Mouse (Mus musculus) liver, embryonic 11.5 days (tissue): ENCODE results near the gene Frzb. TPM values are rescaled to one million over a fixed set of nuclear protein-coding genes. Genes with fewer than 3 reads are reported as not detected.

Experiments used
- ATAC-seq: fragments of 200-750 bp; cut with Nextera tagmentation; replicated peaks from 2 replicates; pipeline ENCODE4 v1.8.0; 2017; ENCODE audit warnings: moderate number of reproducible peaks, mild to moderate bottlenecking, moderate TSS enrichment, moderate library complexity; ENCODE audit not compliant: low FRiP score
- DNase-seq: peaks from one replicate; pipeline ENCODE4 v3.0.0-alpha.2; 2017; ENCODE audit warnings: low spot score
- H3K27ac ChIP-seq: fragments of 300-500 bp; sonication (generic); 2 replicates; pipeline ENCODE4 v1.5.1; 2014; ENCODE audit warnings: mild to moderate bottlenecking, low read depth, low read length, control low read depth
- H3K27me3 ChIP-seq: fragments of 300-500 bp; sonication (generic); replicated peaks from 2 replicates; pipeline ENCODE4 v1.6.1; 2014; ENCODE audit warnings: low read length, mixed read lengths; ENCODE audit not compliant: control insufficient read depth, insufficient read depth
- H3K36me3 ChIP-seq: fragments of 300-500 bp; sonication (generic); 2 replicates; pipeline ENCODE4 v1.6.1; 2014; ENCODE audit warnings: mild to moderate bottlenecking, low read length, moderate library complexity, mixed read lengths; ENCODE audit not compliant: control insufficient read depth, insufficient read depth
- H3K4me1 ChIP-seq: fragments of 300-500 bp; sonication (generic); replicated peaks from 2 replicates; pipeline ENCODE4 v1.6.1; 2014; ENCODE audit warnings: low read length, mixed read lengths; ENCODE audit not compliant: control insufficient read depth, insufficient read depth
- H3K4me2 ChIP-seq: fragments of 300-500 bp; sonication (generic); 2 replicates; pipeline ENCODE4 v1.6.1; 2014; ENCODE audit warnings: mild to moderate bottlenecking, control low read depth, moderate library complexity
- H3K4me3 ChIP-seq: fragments of 300-500 bp; sonication (generic); 2 replicates; pipeline ENCODE4 v1.5.1; 2014; ENCODE audit warnings: low read depth, low read length, control low read depth
- H3K9ac ChIP-seq: fragments of 300-500 bp; sonication (generic); 2 replicates; pipeline ENCODE4 v1.6.1; 2014; ENCODE audit warnings: low read depth, low read length, control low read depth
- H3K9me3 ChIP-seq: fragments of 300-500 bp; sonication (generic); 2 replicates; pipeline ENCODE4 v1.6.1; 2016; ENCODE audit warnings: low read length, inconsistent platforms, mixed read lengths; ENCODE audit not compliant: control insufficient read depth
- WGBS: fragments of 180-500 bp; shearing (Covaris S2); extraction: QIAGEN DNeasy Blood & Tissue Kit; methylation state at CpG from one replicate; pipeline ENCODE4 v1.1.7; 2014; 5-methylcytosine and 5-hydroxymethylcytosine counted together
- polyA plus RNA-seq: library from polyadenylated mRNA; unstranded; fragments of >200 nt; fragmentation: Nextera tagmentation; extraction: Ambion mirVana; gene quantifications from 2 replicates; pipeline ENCODE4 v1.2.1, GENCODE M21; 2014

Gene Frzb
- polyA plus RNA-seq, 1 experiment from 2014 or later = 1.8 TPM

- WGBS = 70% methylated on average over 2 of the region's 2 CpGs
- H3K36me3 ChIP-seq = no peaks in the 10 kb centered on the region
- H3K4me2 ChIP-seq = no peak overlapping the region
- H3K4me1 ChIP-seq = no peaks in the 10 kb centered on the region
- ATAC-seq = no peak
- H3K27ac ChIP-seq = no peak overlapping the region
- no peak overlapping the region for H3K9ac ChIP-seq
- H3K9me3 ChIP-seq = no peaks in the 10 kb centered on the region
- DNase-seq = no peak
- no peak overlapping the region for H3K4me3 ChIP-seq
- no peaks in the 10 kb centered on the region for H3K27me3 ChIP-seq
Measured at GRCm38 (mm10) chr2:80437401-80437800, 10.0 kb downstream of the Frzb start.

- Histone ChIP-seq H3K27me3 (no peaks in the 10 kb centered on the region), H3K36me3 (no peaks in the 10 kb centered on the region), H3K9ac (no peak overlapping the region), H3K4me1 (no peaks in the 10 kb centered on the region), H3K4me3 (no peak overlapping the region), H3K27ac (no peak overlapping the region), H3K4me2 (no peak overlapping the region), H3K9me3 (no peaks in the 10 kb centered on the region)
- 62% methylated on average over 11 of the region's 11 CpGs for WGBS
- DNase-seq = no peak
- no peak for ATAC-seq
Measured at GRCm38 (mm10) chr2:80434783-80435572, 12.4 kb downstream of the Frzb start.

GRCm38 (mm10) chr2:80433254-80433876 lies 14.1 kb downstream of the Frzb start:
- Histone ChIP-seq H3K9me3 (no peaks in the 10 kb centered on the region), H3K36me3 (no peaks in the 10 kb centered on the region), H3K4me1 (no peaks in the 10 kb centered on the region), H3K9ac (no peak overlapping the region), H3K4me3 (no peak overlapping the region), H3K4me2 (no peak overlapping the region), H3K27me3 (no peaks in the 10 kb centered on the region), H3K27ac (no peak overlapping the region)
- ATAC-seq (no peak), DNase-seq (no peak)
- 73% methylated on average over 6 of the region's 6 CpGs for WGBS

GRCm38 (mm10) chr2:80430357-80431053 lies 16.9 kb downstream of the Frzb start:
- Histone ChIP-seq H3K27ac (no peak overlapping the region), H3K4me2 (no peak overlapping the region), H3K36me3 (no peaks in the 10 kb centered on the region), H3K9me3 (no peaks in the 10 kb centered on the region), H3K27me3 (no peaks in the 10 kb centered on the region), H3K9ac (no peak overlapping the region), H3K4me3 (no peak overlapping the region), H3K4me1 (no peaks in the 10 kb centered on the region)
- ATAC-seq (no peak), DNase-seq (no peak)
- WGBS = 59% methylated on average over 1 of the region's 1 CpGs

- Histone ChIP-seq H3K4me1 (no peaks in the 10 kb centered on the region), H3K27me3 (no peaks in the 10 kb centered on the region), H3K4me3 (no peak overlapping the region), H3K9me3 (no peaks in the 10 kb centered on the region), H3K36me3 (no peaks in the 10 kb centered on the region), H3K4me2 (no peak overlapping the region), H3K9ac (no peak overlapping the region), H3K27ac (no peak overlapping the region)
- WGBS = 92% methylated on average over 5 of the region's 5 CpGs
- ATAC-seq = no peak
- peak; percentile 6 for DNase-seq
Measured at GRCm38 (mm10) chr2:80423116-80423515, 24.3 kb downstream of the Frzb start.

GRCm38 (mm10) chr2:80421990-80422389 lies 25.4 kb downstream of the Frzb start:
- Histone ChIP-seq H3K27ac (no peak overlapping the region), H3K9ac (no peak overlapping the region), H3K36me3 (no peaks in the 10 kb centered on the region), H3K4me2 (no peak overlapping the region), H3K4me3 (no peak overlapping the region), H3K27me3 (no peaks in the 10 kb centered on the region), H3K9me3 (no peaks in the 10 kb centered on the region), H3K4me1 (no peaks in the 10 kb centered on the region)
- ATAC-seq (no peak), DNase-seq (peak; percentile 8)
- 39% methylated on average over 1 of the region's 1 CpGs for WGBS

DNA sequence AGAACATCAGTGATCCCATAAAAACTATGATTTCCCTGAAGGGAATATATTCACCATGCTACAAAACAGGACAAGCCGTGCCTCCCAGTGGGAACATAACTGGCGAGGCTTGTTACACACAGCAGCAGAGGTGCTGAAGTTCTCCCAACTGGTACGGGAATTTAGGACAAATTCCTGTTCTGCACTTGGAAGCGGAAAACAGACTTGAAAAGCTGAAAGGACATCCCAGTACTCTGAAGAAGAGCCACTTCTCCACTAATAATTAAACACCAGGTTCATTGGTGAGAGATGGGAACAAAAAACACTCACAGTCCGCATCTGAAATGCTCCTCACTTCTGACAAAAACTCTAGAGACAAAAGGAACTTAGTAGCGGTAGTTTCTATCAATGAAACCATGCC lies 31.1 kb downstream of the Frzb start:
- Histone ChIP-seq H3K9ac (no peak overlapping the region), H3K36me3 (no peaks in the 10 kb centered on the region), H3K4me3 (no peak overlapping the region), H3K27ac (no peak overlapping the region), H3K4me1 (no peaks in the 10 kb centered on the region), H3K4me2 (no peak overlapping the region), H3K9me3 (no peaks in the 10 kb centered on the region), H3K27me3 (no peaks in the 10 kb centered on the region)
- DNase-seq (peak; percentile 5), ATAC-seq (no peak)
- WGBS = 88% methylated on average over 6 of the region's 6 CpGs

- Histone ChIP-seq H3K27me3 (no peaks in the 10 kb centered on the region), H3K4me1 (no peaks in the 10 kb centered on the region), H3K27ac (no peak overlapping the region), H3K9ac (no peak overlapping the region), H3K4me3 (no peak overlapping the region), H3K4me2 (no peak overlapping the region), H3K36me3 (no peaks in the 10 kb centered on the region), H3K9me3 (no peaks in the 10 kb centered on the region)
- ATAC-seq = no peak
- DNase-seq = no peak
- 76% methylated on average over 3 of the region's 3 CpGs for WGBS
Measured at GRCm38 (mm10) chr2:80414387-80414786, 33.0 kb downstream of the Frzb start.
